Mouse (Mus musculus) thymus, postnatal 25 days (tissue): ENCODE measurements around the gene Brca2.
"Not testable (repeated sequence)": the region's sequence is repeated elsewhere in the genome, so short reads cannot be mapped to it uniquely, and the experiment has no call there.

Source experiments
- DNase-seq: peaks from one replicate; pipeline ENCODE4 v3.0.0; 2022

Gene Brca2

GRCm38 (mm10) chr5:150521937-150522866 lies at the start of gene Brca2:
Gene Brca2 (plus strand): TSS chr5:150522630.
- DNase-seq, result peak; percentile 92

GRCm38 (mm10) chr5:150477364-150477763 lies 45.1 kb upstream of the Brca2 start:
- DNase-seq, result no peak

GRCm38 (mm10) chr5:150478612-150479011 lies 43.8 kb upstream of the Brca2 start:
- no peak for DNase-seq

- peak; percentile 9 for DNase-seq
Measured at GRCm38 (mm10) chr5:150485198-150485597, 37.2 kb upstream of the Brca2 start.

GRCm38 (mm10) chr5:150490285-150490684 lies 32.1 kb upstream of the Brca2 start:
- no peak for DNase-seq

GRCm38 (mm10) chr5:150490821-150491220 lies 31.6 kb upstream of the Brca2 start:
- DNase-seq, result no peak

- not testable (repeated sequence) for DNase-seq
Measured at GRCm38 (mm10) chr5:150491573-150492173, 30.8 kb upstream of the Brca2 start.

- peak; percentile 35 for DNase-seq
Measured at GRCm38 (mm10) chr5:150495792-150496191, 26.6 kb upstream of the Brca2 start.

GRCm38 (mm10) chr5:150510451-150511225 lies 11.8 kb upstream of the Brca2 start:
- DNase-seq, result no peak

- DNase-seq, result no peak
Measured at GRCm38 (mm10) chr5:150513264-150513663, 9.2 kb upstream of the Brca2 start.

- DNase-seq, result no peak
Measured at GRCm38 (mm10) chr5:150514027-150514426, 8.4 kb upstream of the Brca2 start.

- DNase-seq, result no peak
Measured at GRCm38 (mm10) chr5:150518064-150518463, 4.4 kb upstream of the Brca2 start, which contains the start of gene Zar1l. Gene Zar1l (minus strand): TSS chr5:150518164.

- DNase-seq, result no peak
Measured at GRCm38 (mm10) chr5:150519551-150519950, 2.9 kb upstream of the Brca2 start.

- no peak for DNase-seq
Measured at GRCm38 (mm10) chr5:150522867-150523234, 421 bp downstream of the Brca2 start.

- no peak for DNase-seq
Measured at GRCm38 (mm10) chr5:150525239-150525638, 2.8 kb downstream of the Brca2 start.

GRCm38 (mm10) chr5:150541302-150541701 lies 18.9 kb downstream of the Brca2 start:
- DNase-seq, result no peak

- no peak for DNase-seq
Measured at GRCm38 (mm10) chr5:150543184-150543583, 20.8 kb downstream of the Brca2 start.

- no peak for DNase-seq
Measured at GRCm38 (mm10) chr5:150551637-150552036, 29.2 kb downstream of the Brca2 start.

- no peak for DNase-seq
Measured at GRCm38 (mm10) chr5:150559519-150560103, 37.2 kb downstream of the Brca2 start.

GRCm38 (mm10) chr5:150560851-150561250 lies 38.4 kb downstream of the Brca2 start:
- DNase-seq, result no peak

- DNase-seq, result no peak
Measured at GRCm38 (mm10) chr5:150561376-150561775, 38.9 kb downstream of the Brca2 start.

GRCm38 (mm10) chr5:150561783-150562182 lies 39.4 kb downstream of the Brca2 start:
- no peak for DNase-seq

GRCm38 (mm10) chr5:150564426-150564825 lies 42.0 kb downstream of the Brca2 start:
- no peak for DNase-seq
